Mouse (Mus musculus) thymus, postnatal 4 days (tissue): ENCODE data around the gene Thbs1.

Experiments used
- DNase-seq: peaks from one replicate; pipeline ENCODE4 v3.0.0; 2021

Thbs1 gene

GRCm38 (mm10) chr2:118149855-118150563 is 38.3 kb downstream of the Thbs1 start:
- DNase-seq: no peak

DNA sequence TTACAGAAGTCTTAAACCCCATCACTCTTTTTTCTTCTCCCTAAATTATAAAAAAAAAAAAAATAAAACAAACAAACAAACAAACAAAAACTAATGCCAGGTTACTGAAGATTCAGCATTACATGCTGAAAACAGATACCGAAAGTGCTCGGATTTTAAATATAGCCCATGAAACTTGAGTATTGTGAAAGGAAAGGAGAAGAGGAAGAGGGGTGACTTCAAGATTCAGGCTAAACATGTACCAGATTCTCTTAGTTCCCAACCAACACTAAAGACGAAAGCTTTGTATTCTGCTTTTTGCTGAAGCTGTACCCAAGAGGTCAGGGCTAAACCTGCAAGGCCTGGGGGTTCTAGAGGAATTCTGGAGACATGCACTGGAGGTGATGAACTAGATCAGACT is 46.4 kb downstream of the Thbs1 start:
- no peak for DNase-seq

GRCm38 (mm10) chr2:118159126-118159525 is 47.5 kb downstream of the Thbs1 start:
- DNase-seq: no peak

GRCm38 (mm10) chr2:118160547-118160946 is 48.9 kb downstream of the Thbs1 start:
- DNase-seq: no peak

DNA sequence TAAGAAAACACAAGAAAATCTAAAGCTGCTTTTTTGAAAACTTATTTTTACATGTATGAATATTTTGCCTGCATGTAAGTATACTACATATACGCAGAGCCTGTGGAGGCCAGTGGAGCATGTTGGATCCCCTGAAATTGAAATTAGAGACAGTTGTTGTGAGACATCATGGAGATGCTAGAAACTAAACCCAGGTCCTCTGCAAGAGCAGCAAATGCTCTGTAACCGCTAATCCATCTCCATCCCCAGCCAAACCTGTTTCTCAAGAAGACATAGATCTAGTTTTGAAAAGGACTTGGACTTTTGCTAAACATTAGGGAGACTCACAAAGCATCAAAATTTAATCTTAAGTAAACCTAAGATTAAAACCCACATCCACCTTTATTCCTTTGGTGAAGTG is 49.3 kb downstream of the Thbs1 start:
- no peak for DNase-seq

DNA sequence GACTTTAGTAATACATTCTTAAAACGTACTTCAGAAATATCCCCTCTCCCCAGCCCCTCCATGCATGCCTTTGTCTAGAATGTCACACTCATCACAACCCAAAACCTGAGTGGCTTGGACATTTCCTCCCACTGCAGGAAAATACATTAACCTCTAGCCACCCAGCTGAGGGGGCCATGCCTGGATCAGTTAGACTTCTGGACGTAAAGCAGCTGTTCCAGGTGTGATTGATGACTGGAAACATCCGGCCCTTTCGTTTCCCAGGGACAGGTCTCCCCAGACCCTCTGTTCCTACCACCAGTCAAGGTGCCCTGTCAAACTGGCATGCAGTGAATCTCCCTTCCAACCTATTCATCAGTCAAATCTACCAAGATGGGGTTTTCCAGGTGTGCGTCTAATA is 50.8 kb downstream of the Thbs1 start:
- DNase-seq: no peak

- DNase-seq: no peak
Measured at GRCm38 (mm10) chr2:118164137-118164536, 52.5 kb downstream of the Thbs1 start.

GRCm38 (mm10) chr2:118165691-118166090 is 54.0 kb downstream of the Thbs1 start:
- no peak for DNase-seq

GRCm38 (mm10) chr2:118167731-118168130 is 56.1 kb downstream of the Thbs1 start:
- DNase-seq: no peak

DNA sequence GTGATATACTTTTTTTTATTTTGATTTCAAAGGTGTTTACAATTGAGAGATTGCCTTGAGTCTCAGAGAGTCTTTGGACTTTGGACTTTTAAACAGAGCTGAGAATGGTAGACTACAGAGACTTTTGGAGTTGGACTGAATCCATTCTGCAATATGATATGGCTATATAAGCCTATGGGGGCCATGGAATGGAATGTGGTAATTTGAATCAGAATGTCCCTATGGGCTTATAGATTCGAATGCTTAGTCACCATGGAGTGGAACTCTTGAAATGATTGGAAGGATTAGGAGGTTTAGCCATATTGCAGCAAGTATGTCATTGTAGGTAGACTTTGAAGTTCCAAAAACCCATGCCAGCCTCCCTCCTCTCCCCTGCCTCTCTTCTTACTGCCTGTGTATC is 56.5 kb downstream of the Thbs1 start:
- no peak for DNase-seq

DNA sequence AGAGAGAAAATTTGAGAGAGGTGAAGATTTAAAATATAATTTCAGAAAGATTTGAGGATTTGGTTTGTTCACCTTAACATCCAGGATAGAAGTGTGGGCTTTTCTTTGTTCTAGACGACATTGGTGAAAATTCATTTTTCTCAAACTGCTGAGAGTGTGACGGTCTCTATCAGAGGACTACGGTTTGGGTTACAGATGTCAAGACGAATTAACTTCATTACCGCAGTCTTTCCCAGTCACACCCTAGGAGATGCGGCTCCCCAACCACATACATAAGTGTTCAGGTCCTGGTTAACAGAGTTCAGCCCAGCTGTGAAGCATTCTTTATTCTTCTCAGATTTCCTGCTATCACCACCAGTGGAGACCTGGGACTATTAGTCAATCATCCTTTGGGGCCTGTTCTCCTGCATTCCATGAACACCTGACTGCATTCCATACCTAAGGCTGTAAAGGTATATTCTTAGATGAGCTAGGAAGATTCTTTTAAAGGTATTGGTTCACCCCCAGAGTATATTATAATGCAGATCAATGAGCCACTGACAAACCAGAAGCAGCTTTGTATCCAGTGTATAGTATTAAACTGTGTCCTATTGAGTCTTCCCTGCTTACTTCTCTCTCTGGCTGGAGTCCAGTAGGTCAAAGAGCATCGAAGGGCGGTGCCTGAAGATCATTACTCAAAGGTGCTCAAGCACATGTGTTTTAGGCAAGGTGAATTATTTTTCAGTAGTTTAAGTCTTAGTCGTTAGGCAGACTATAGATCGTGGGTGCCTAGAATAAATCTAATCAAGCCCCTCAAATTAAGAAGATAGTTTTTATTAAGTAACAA is 63.1 kb downstream of the Thbs1 start:
- no peak for DNase-seq
